Mouse (Mus musculus) lung, postnatal 0 days (tissue): Measurements from ENCODE around the gene Fbxo8.
A peak's percentile ranks its signal among the peaks of the same experiment; 100 is the strongest.

ENCODE experiments used
- CTCF ChIP-seq: IDR thresholded peaks from 2 replicates; pipeline ENCODE4 v1.5.1; 2016; ENCODE audit warnings: antibody characterized with exemption, mild to moderate bottlenecking
- EP300 ChIP-seq: IDR thresholded peaks from 2 replicates; pipeline ENCODE4 v1.6.1; 2016; ENCODE audit warnings: antibody characterized with exemption, mild to moderate bottlenecking, control low read depth

DNA sequence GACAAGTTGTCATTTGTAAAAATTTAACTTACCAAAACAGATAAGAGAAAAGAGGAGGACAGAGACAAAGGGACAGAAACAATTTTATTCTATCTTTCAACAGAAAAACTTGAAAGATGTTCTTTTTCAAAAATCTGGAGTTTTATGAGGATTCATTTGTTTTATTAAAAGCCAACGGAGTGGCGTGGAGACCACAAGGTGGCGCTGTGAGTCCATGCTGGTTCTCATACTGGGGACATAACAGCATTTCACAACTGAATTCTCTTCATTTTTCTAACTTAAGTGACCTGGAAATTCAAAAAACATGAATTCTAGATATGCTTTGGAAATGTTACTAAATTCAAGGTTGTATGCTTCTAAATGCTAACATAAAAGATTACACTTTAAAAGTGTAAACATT, 20.5 kb upstream of the Fbxo8 start:
- TF ChIP-seq EP300 = no peak
- TF ChIP-seq CTCF = peak; percentile 87
